Comparison of ENCODE assay signal across 7 mouse cellular contexts in the genomic region with DNA sequence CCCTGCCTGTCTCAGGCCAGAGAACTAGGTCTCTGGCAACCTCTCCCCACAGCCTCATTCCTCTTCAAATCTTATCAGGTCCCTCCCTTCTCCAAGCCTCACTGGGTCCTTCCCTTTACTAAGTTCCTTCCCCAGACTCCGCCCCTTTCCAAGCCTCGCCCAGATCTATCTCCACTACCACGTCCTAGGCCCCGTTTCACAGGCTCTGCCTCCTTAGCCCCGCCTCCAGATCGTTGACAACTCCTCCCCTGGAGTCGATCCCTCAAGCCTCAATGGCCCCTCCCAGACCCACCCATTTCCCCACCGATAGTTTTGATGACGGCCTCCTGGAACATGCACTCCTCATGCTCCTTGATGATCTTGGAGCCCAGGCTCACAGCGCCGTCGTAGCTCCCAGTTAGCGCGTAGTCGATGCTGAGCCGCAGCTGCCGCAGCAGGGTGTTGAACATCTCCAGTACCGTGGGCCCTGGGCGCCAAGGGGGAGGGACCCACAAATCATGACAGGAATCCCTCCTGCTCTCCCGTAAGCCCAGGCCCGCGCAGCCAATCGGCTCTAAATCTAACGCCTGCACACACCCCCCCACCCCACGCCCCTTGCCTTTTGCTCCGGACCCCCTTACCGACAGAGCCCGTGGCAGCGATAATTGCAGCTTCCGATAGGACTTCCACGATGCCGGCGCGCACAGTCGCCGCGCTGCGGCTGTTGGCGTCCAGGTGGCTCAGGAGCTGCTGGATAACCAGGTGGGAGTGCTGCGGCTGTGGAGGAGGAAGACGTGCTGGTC. TPM values are rescaled to one million over a fixed set of nuclear protein-coding genes. Genes with fewer than 3 reads are reported as not detected.
DNase-seq lines count a peak whose midpoint lies in the region; ATAC-seq lines count a peak whose summit lies in the region.

No protein-coding gene starts in this region.

- H3K36me3 ChIP-seq in intestine, embryonic 15.5 days: no peaks in the 10 kb centered on the region

- peak overlapping the region; percentile 46 for H3K9ac ChIP-seq in intestine, embryonic 15.5 days

- under 1% methylated on average over 41 of the region's 41 CpGs for WGBS in intestine, embryonic 15.5 days

- peaks cover 11% of the 10 kb centered on the region for H3K4me1 ChIP-seq in intestine, embryonic 15.5 days (replicated peaks)

- peak overlapping the region; percentile 64 for H3K27ac ChIP-seq in intestine, embryonic 15.5 days

- H3K27me3 ChIP-seq in intestine, embryonic 15.5 days (replicated peaks): no peaks in the 10 kb centered on the region

- H3K9me3 ChIP-seq in intestine, embryonic 15.5 days: no peaks in the 10 kb centered on the region

- peak; percentile 97 for ATAC-seq in intestine, embryonic 15.5 days
- ATAC-seq in megakaryocyte-erythroid progenitor cell, adult 5-6 weeks (replicated peaks; ENCODE audit: low FRiP score, low TSS enrichment, poor library complexity, severe bottlenecking): peak; percentile 97

- peak; percentile 83 for DNase-seq in adrenal gland, postnatal 10 days
- DNase-seq in embryo, embryonic 11.5 days (ENCODE audit: low read depth, low spot score): peak; percentile 80
- DNase-seq in gastrocnemius, postnatal 36 days: peak; percentile 69 to 84
- peak; percentile 74 to 76 for DNase-seq in left cerebral cortex, postnatal 14 days (ENCODE audit: low spot score in 2 of 2)
- DNase-seq in right cerebral cortex, postnatal 25 days: peak; percentile 78

- intact Hi-C loops in gastrocnemius, postnatal 36 days (cut with DNase I): loop anchor here (2.0 kb wide), 1 partner anchor 55 kb away; no protein-coding TSS in a partner anchor
- intact Hi-C loops in left cerebral cortex, postnatal 14 days (cut with DNase I): loop anchor here (5.0 kb wide), 1 partner anchor 56 kb away; the partner anchor contains the start of gene Efr3b

- H3K4me2 ChIP-seq in intestine, embryonic 15.5 days (replicated peaks): peak overlapping the region; percentile 92

- peak overlapping the region; percentile 48 for H3K4me3 ChIP-seq in intestine, embryonic 15.5 days (replicated peaks)

RNA-seq across cellular contexts. Expression of gene Pomc, which starts 26.8 kb away (rescaled TPM):
- total RNA-seq in adrenal gland, postnatal 10 days (2021): 1 to 10 TPM in 1 of 2 experiments, under 1 TPM in 1; 0.45 to 1.1 TPM
- not detected for total RNA-seq in gastrocnemius, postnatal 36 days (2021)
- polyA plus RNA-seq in intestine, embryonic 15.5 days (2015; fragmentation: Nextera tagmentation; extraction: Ambion mirVana): 2.4 and 3.4 TPM in 2 replicates
- 1 to 10 TPM; 3.1 to 3.7 TPM for total RNA-seq in left cerebral cortex, postnatal 14 days (2021)
- 0.68 and 1.8 TPM in 2 replicates for total RNA-seq in megakaryocyte-erythroid progenitor cell, adult 5-6 weeks (2014; fragmentation: Nextera tagmentation)
- not detected in 2 replicates for total RNA-seq in megakaryocyte-erythroid progenitor cell, adult 5-6 weeks (2017)

RNA-seq across cellular contexts. Expression of gene Efr3b, which starts 57.2 kb away (rescaled TPM):
- total RNA-seq in adrenal gland, postnatal 10 days (2021): 1 to 10 TPM; 3.9 to 6.7 TPM
- 1 to 10 TPM; 3.3 to 3.8 TPM for total RNA-seq in gastrocnemius, postnatal 36 days (2021)
- 3.0 and 3.2 TPM in 2 replicates for polyA plus RNA-seq in intestine, embryonic 15.5 days (2015; fragmentation: Nextera tagmentation; extraction: Ambion mirVana)
- total RNA-seq in left cerebral cortex, postnatal 14 days (2021): 10 to 100 TPM; 95.7 to 97.7 TPM
- 0.02 and 0.99 TPM in 2 replicates for total RNA-seq in megakaryocyte-erythroid progenitor cell, adult 5-6 weeks (2014; fragmentation: Nextera tagmentation)
- total RNA-seq in megakaryocyte-erythroid progenitor cell, adult 5-6 weeks (2017): 0.70 and 0.91 TPM in 2 replicates

Comparison
In these comparisons a context has a peak if more than half of its experiments do, and no peak if none do; other contexts are left out.
1. Peak in every context shown above with its lines: DNase-seq, ATAC-seq, H3K4me3 ChIP-seq and H3K27ac ChIP-seq.
2. RNA of gene Efr3b, which starts 57.2 kb away (total RNA-seq): 95.7 to 97.7 TPM in left cerebral cortex, postnatal 14 days; 3.9 to 6.7 TPM in adrenal gland, postnatal 10 days, 3.3 to 3.8 TPM in gastrocnemius, postnatal 36 days and 0.02 to 0.99 TPM in megakaryocyte-erythroid progenitor cell, adult 5-6 weeks; every median in the first group is over 10 times any median in the second.